Mouse (Mus musculus) kidney, postnatal 14 days (tissue): ENCODE measurements around the gene Fbxo39.

Experiments used
- DNase-seq: peaks from one replicate; pipeline ENCODE4 v3.0.0; 2022; ENCODE audit warnings: mixed read lengths

The Fbxo39 gene

GRCm38 (mm10) chr11:72364526-72364925 lies 50.3 kb downstream of the Fbxo39 start:
- DNase-seq, result no peak

DNA sequence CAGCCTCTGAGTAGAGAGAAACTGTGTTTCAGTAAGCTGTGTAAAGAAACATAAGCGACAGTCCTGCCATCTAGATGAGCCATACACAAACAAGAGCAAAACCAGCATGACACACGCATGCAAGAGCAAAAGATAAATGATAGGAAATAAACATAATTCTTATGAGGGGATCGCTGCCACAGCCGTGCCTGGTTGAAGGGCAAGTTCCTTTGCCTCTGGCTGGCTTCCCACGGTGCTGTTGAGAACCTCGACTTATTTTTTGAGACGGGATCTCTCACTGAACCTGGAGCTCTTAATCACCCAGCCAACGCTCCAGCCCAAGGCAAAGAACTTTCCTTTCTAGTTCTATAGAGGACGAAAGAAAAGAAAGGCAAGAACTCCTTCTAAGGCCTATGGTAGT lies 51.9 kb downstream of the Fbxo39 start:
- DNase-seq, result no peak

DNA sequence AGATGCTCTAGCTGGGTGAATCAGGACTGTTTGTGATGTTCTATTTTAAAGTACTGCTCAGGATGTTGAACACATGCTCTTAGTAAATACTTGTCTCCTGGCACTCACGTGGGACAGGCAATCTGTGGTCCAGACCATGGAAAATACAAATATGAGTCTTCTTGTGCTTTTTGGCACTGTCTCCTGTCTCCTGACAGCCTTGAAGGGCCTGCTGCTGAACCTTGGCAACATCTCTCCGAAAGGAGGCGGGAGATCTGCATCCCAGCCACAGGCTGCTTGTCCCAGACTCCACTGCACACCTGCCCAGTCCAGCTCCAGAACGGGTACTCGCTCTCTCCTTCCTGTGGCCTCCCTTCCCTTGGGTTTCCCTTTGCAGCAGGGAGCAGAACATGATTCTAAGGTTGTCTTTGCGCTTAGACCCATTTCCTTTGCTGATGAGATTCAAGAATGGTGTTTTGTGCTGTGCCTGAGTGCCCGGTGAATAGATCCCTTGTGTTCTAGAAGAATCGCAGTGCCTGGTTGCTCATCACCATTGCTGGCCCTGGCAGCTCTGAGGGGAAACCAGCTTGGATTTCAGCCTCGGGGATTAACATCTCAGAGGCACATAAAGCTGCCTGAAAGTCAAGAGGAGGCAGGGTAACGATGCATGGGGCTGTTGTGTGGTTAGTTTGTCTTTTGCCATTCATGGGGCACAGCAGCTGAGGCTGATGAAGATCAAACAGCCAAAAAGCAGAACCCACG lies 53.9 kb downstream of the Fbxo39 start:
- DNase-seq, result no peak
